Mouse (Mus musculus): ENCODE data around the gene Adgrl4.

DNA sequence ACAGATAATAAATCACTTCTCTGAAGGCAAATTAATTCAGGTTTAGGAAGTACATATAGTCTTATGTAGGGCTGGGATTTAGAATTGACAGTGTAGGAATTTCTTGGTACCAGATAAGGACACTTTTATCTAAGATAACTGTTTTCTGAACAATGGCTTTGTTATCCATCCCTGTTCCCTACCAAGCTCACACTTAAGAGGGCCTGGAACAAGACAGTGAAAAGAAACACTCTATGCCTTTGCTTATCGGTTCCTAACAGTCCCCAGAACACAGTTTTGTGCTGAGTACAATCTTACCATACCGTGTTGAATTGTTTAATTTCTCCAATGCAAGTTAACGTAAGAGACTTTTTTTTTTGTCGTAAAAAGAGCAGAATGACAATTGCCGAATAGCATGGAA lies 677 bp downstream of the Adgrl4 start:
- no peak for TF ChIP-seq CTCF (IDR thresholded peaks at IDR 0.05; ENCODE audit: insufficient read depth, low read depth, low read length)
- TF ChIP-seq POLR2A (IDR thresholded peaks at IDR 0.05; ENCODE audit: insufficient read depth, low read depth, low read length) = no peak

All from olfactory bulb, adult 2 months (tissue).